Mouse (Mus musculus) bone marrow, adult 2 months (tissue): Measurements from ENCODE around the gene Prelp.

Source experiments
- CTCF ChIP-seq: fragments of 200-500 bp; IDR thresholded peaks from 2 replicates; pipeline ENCODE4 v1.5.1; 2011; ENCODE audit warnings: low read length, control low read depth; ENCODE audit not compliant: control insufficient read depth, insufficient read depth
- POLR2A ChIP-seq: fragments of 200-500 bp; IDR thresholded peaks from 2 replicates; pipeline ENCODE4 v1.6.1; 2011; ENCODE audit warnings: low read depth, mild to moderate bottlenecking, control low read depth, low read length, borderline replicate concordance; ENCODE audit not compliant: control insufficient read depth

DNA sequence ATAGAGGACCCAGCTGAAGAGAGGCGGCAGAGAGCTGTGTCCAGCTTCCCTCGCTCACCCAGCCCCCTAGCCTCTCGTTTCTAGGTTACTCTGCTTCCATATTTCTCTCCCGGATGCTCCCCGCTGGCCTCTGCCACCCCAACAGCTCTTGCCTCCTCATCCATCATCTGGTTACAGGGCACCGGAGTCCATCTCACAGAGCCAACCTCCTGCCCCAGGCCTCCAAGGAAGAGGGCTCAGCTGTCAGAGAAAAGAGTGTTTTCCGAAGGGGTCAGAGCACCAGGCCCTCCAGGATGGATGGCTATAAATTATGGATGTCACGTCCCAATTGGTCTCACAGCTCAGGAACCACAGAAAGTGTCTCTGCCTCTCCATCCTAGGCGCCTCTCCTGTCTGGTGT is 36.5 kb downstream of the Prelp start:
- TF ChIP-seq CTCF (no peak), POLR2A (no peak)
